Mouse (Mus musculus): ENCODE measurements around the gene Ubap1l. TPM values are rescaled to one million over a fixed set of nuclear protein-coding genes. Genes with fewer than 3 reads are reported as not detected.
A peak's percentile ranks its signal among the peaks of the same experiment; 100 is the strongest.

Ubap1l gene
- polyA plus RNA-seq, 1 experiment = 0.25 TPM

DNA sequence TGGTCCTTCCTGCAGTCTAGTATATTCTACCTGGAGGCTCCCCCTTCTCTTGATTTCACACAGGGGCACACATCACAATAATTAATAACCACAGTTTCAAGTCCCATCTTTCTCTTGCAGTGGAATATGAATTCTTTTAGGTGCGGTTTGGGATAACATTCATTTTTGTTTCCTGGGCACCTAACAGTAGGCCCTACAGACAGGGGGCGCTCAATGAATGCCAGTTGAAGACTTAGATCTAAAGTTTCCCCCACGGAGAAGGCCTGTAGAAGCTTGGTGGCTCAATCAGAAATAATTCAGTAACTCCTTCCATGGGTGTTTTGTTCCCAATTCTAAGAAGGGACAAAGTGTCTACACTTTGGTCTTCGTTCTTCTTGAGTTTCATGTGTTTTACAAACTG, 11.6 kb downstream of the Ubap1l start:
- TF ChIP-seq POLR2A (IDR thresholded peaks at IDR 0.05; ENCODE audit: low read depth, low read length) (no peak), CTCF (conservative IDR thresholded peaks at IDR 0.05; ENCODE audit: insufficient read depth, insufficient read length, low read depth, low read length) (peak; percentile 60)
- no peaks in the 10 kb centered on the region for H3K27me3 ChIP-seq (replicated peaks; ENCODE audit: control insufficient read depth, insufficient read depth, low read length)
- H3K4me1 ChIP-seq (ENCODE audit: control insufficient read depth, insufficient read depth, low read length) = no peaks in the 10 kb centered on the region
- no peak overlapping the region for H3K27ac ChIP-seq (ENCODE audit: insufficient read depth, low read depth, low read length)
- DNase-seq = peak; percentile 53
- no peaks in the 10 kb centered on the region for H3K36me3 ChIP-seq (ENCODE audit: control insufficient read depth, insufficient read depth, low read length)
- 65% methylated on average over 4 of the region's 4 CpGs for WGBS
- no peak overlapping the region for H3K4me3 ChIP-seq (ENCODE audit: insufficient read depth, low read depth, low read length)

DNA sequence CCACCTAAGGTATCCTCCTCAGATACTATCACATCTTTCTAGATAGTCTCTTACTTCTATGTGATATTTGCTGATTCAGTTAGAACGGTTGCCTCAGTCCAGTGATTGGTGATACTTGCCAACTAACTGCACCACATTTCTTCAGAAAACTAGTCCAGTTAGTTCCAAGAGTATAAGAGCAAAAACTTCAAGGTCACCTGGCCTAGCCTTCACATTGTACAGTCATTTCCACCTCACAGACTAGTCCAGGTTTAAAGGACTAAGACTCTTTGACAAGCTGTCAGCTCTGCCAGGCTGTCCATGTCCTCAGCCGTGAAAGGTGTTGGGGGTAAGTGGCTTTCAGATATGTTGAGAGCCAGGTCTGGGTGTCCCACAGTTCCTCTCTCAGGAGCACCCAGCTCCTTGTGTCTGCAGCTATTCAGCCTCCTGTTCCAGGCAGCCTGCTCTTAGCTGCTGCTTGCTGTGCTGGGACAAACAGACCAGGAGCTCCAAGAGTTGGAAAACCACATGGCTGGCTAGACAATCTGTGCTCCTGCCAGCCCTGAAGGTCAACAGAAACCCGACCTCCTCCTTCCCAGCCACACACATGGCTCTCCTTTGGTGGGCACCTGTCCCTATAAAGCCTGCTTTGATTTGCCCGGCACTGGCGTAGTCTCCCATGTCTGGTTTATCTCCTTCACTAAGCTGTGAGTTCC, 13.8 kb downstream of the Ubap1l start:
- Histone ChIP-seq H3K4me3 (ENCODE audit: insufficient read depth, low read depth, low read length) (no peak overlapping the region), H3K27me3 (replicated peaks; ENCODE audit: control insufficient read depth, insufficient read depth, low read length) (no peaks in the 10 kb centered on the region), H3K4me1 (ENCODE audit: control insufficient read depth, insufficient read depth, low read length) (no peaks in the 10 kb centered on the region), H3K36me3 (ENCODE audit: control insufficient read depth, insufficient read depth, low read length) (no peaks in the 10 kb centered on the region), H3K27ac (ENCODE audit: insufficient read depth, low read depth, low read length) (no peak overlapping the region)
- no peak for TF ChIP-seq CTCF (conservative IDR thresholded peaks at IDR 0.05; ENCODE audit: insufficient read depth, insufficient read length, low read depth, low read length)
- TF ChIP-seq POLR2A (IDR thresholded peaks at IDR 0.05; ENCODE audit: low read depth, low read length) = no peak
- 77% methylated on average over 5 of the region's 5 CpGs for WGBS
- DNase-seq = no peak

GRCm38 (mm10) chr9:65375163-65375934, 14.5 kb downstream of the Ubap1l start:
- Histone ChIP-seq H3K36me3 (ENCODE audit: control insufficient read depth, insufficient read depth, low read length) (no peaks in the 10 kb centered on the region), H3K27me3 (replicated peaks; ENCODE audit: control insufficient read depth, insufficient read depth, low read length) (no peaks in the 10 kb centered on the region), H3K4me3 (ENCODE audit: insufficient read depth, low read depth, low read length) (no peak overlapping the region), H3K4me1 (ENCODE audit: control insufficient read depth, insufficient read depth, low read length) (no peaks in the 10 kb centered on the region), H3K27ac (ENCODE audit: insufficient read depth, low read depth, low read length) (no peak overlapping the region)
- no peak for DNase-seq
- TF ChIP-seq CTCF (conservative IDR thresholded peaks at IDR 0.05; ENCODE audit: insufficient read depth, insufficient read length, low read depth, low read length) = no peak
- no peak for TF ChIP-seq POLR2A (IDR thresholded peaks at IDR 0.05; ENCODE audit: low read depth, low read length)
- WGBS = 70% methylated on average over 9 of the region's 9 CpGs

DNA sequence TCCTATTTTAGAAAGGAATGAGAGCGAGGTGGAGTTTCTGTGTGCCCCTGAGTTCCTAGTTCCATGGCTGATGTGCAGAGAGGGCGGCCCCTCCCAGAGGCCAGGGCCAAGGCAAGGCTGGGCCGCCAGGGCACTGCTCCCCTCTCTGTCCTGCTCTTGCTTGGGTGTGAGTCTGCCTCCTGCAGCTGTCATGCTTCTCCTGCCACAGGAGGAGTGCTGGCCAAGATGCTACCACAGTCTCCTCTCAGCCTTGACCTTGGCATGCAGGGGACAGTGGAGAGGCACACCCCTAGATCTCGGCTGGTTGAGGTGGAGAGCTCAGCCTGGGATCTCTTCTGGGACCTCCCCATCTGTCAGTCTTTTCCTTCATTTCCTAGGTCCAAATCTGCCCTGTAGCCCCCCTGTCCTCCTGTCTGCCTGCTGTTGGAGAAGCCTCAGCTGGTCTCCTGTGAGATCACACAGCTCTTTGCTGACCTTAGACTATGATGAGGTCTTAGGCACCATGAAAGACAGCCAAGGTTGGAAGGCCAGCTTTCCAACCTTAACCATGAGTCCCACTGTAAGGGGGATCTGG, 20.3 kb downstream of the Ubap1l start:
- no peak for DNase-seq
- Histone ChIP-seq H3K27me3 (replicated peaks; ENCODE audit: control insufficient read depth, insufficient read depth, low read length) (no peaks in the 10 kb centered on the region), H3K27ac (ENCODE audit: insufficient read depth, low read depth, low read length) (no peak overlapping the region), H3K36me3 (ENCODE audit: control insufficient read depth, insufficient read depth, low read length) (no peaks in the 10 kb centered on the region), H3K4me3 (ENCODE audit: insufficient read depth, low read depth, low read length) (no peak overlapping the region), H3K4me1 (ENCODE audit: control insufficient read depth, insufficient read depth, low read length) (peaks cover 3% of the 10 kb centered on the region; the same call in 1 of the 2 replicates)
- WGBS = 78% methylated on average over 4 of the region's 4 CpGs
- TF ChIP-seq POLR2A (IDR thresholded peaks at IDR 0.05; ENCODE audit: low read depth, low read length) (no peak), CTCF (conservative IDR thresholded peaks at IDR 0.05; ENCODE audit: insufficient read depth, insufficient read length, low read depth, low read length) (no peak)

- 69% methylated on average over 6 of the region's 6 CpGs for WGBS
- TF ChIP-seq POLR2A (IDR thresholded peaks at IDR 0.05; ENCODE audit: low read depth, low read length) (no peak), CTCF (conservative IDR thresholded peaks at IDR 0.05; ENCODE audit: insufficient read depth, insufficient read length, low read depth, low read length) (no peak)
- Histone ChIP-seq H3K36me3 (ENCODE audit: control insufficient read depth, insufficient read depth, low read length) (no peaks in the 10 kb centered on the region), H3K27ac (ENCODE audit: insufficient read depth, low read depth, low read length) (no peak overlapping the region), H3K4me1 (ENCODE audit: control insufficient read depth, insufficient read depth, low read length) (peaks cover 3% of the 10 kb centered on the region; the same call in 1 of the 2 replicates), H3K4me3 (ENCODE audit: insufficient read depth, low read depth, low read length) (no peak overlapping the region), H3K27me3 (replicated peaks; ENCODE audit: control insufficient read depth, insufficient read depth, low read length) (no peaks in the 10 kb centered on the region)
- no peak for DNase-seq
These were observed 21.4 kb downstream of the Ubap1l start for GRCm38 (mm10) chr9:65382031-65382750.

DNA sequence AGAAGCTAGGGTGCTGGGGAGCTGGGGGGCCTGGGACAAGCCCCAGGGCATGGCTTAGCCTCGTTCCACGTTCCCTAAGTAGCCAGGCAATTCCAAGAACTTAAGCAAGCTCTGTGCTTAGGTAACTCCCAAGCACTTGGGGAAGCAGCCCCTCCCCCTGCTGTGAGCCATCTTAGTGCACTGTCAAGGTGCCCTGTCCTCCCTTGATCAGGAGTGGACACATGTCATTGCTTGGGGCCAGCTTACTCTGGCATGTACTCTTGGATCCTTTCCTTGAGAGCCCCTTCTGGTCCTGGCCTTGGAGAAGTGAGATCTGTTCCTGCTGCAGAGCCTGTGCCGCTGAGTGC, 21.9 kb downstream of the Ubap1l start:
- H3K4me1 ChIP-seq (ENCODE audit: control insufficient read depth, insufficient read depth, low read length) = peaks cover 3% of the 10 kb centered on the region; the same call in 1 of the 2 replicates
- no peaks in the 10 kb centered on the region for H3K36me3 ChIP-seq (ENCODE audit: control insufficient read depth, insufficient read depth, low read length)
- TF ChIP-seq POLR2A (IDR thresholded peaks at IDR 0.05; ENCODE audit: low read depth, low read length) (no peak), CTCF (conservative IDR thresholded peaks at IDR 0.05; ENCODE audit: insufficient read depth, insufficient read length, low read depth, low read length) (no peak)
- DNase-seq = no peak
- WGBS = 44% methylated on average over 3 of the region's 3 CpGs
- peak overlapping the region; percentile 60; the same call in 1 of the 2 replicates for H3K27ac ChIP-seq (ENCODE audit: insufficient read depth, low read depth, low read length)
- H3K4me3 ChIP-seq (ENCODE audit: insufficient read depth, low read depth, low read length) = no peak overlapping the region
- no peaks in the 10 kb centered on the region for H3K27me3 ChIP-seq (replicated peaks; ENCODE audit: control insufficient read depth, insufficient read depth, low read length)
